Mouse (Mus musculus): Measurements from ENCODE around the gene H2-M10.6.

GRCm38 (mm10) chr17:36799493-36799892 lies 12.5 kb upstream of the H2-M10.6 start:
- TF ChIP-seq CTCF (IDR thresholded peaks at IDR 0.05; ENCODE audit: low read depth) (no peak), EP300 (IDR thresholded peaks at IDR 0.05; ENCODE audit: low read depth) (no peak)

Data from liver, embryonic 14.5 days (tissue).